Mouse (Mus musculus) embryo, embryonic 10.5 days (tissue): ENCODE measurements at regions not wholly inside any gene's neighbourhood (a gene's known extent, or its start where the extent isn't known, plus 50 kb on each side); places are given as distances from the start of the nearest gene placed in this dataset.
"Not testable (repeated sequence)": the region's sequence is repeated elsewhere in the genome, so short reads cannot be mapped to it uniquely, and the experiment has no call there.

Source experiments
- DNase-seq: peaks from one replicate; pipeline ENCODE4 v3.0.0-alpha.2; 2015; ENCODE audit warnings: low spot score

- DNase-seq = no peak
Observed at GRCm38 (mm10) chr12:48387724-48388123, 994.7 kb upstream of the Foxg1 start.

GRCm38 (mm10) chr12:48388192-48388812 is 994.2 kb upstream of the Foxg1 start:
- no peak for DNase-seq

DNA sequence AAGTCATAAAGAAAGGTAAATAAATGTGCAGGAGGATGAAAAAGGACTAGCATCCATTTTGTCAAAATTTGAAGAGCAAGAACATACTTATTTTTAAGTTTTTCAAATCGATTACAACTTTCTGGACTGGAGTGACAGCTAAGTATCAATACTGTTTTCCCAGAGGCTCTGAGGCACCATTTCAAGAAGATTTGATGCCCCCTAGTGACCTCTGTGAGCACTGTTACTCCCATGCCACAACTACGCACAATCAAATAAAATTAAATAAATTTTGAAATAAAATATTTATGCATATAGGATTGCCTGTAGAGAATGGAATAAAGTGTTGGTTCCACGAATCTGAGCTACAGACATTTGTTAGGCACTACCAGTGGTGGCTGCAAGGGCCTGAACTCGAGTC is 991.5 kb upstream of the Foxg1 start:
- peak; percentile 31 for DNase-seq

DNA sequence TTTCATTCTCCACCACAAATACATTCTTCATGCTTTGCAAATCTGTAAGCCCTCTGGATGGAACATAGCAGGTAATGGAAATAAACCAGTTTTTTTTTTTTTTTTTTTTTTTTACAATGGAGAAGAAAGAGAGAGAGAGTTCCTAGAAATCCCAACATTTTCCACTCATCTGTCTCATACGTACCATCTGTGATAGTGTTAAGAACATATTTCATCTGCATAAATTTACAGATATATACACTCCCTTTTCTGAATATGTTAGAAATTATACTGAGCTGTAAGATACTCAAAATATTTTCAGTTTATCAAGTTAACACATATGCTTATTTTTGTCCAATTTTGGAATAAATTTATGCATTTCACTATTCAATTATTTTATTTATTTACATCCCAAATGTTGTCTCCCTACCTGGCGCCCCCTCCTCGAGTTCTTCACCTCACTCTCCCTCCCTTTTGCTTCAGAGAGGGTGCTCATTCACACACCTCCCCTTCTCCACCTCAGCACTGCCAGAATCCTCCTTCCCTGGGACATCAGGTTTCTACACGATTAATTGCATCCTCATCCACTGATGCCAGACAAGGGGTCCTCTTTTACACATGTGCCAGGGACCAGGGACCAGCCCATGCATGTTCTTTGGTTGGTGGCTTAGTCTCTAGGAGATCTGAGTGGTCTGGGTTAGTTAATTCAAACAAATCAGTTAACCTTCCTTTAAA is 943.0 kb upstream of the Foxg1 start:
- DNase-seq = no peak

DNA sequence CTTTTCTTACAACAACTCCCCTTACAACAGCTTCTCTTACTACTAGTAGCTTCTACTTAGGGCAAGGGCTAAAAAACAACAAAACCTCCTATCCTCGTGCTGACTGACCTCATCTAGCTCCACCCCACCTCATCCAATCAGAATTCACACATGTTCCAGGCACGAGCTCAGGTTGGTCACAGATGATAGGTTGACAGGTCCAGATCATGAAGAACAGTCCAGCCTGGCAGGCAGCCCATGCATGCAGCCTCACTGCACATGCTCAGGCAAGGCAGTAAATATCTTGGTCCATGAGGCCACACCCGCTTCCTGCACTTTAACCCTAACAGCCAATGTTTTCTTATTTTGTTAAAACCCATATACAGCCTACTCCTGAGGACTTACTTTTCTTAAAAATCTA is 933.7 kb upstream of the Foxg1 start:
- not testable (repeated sequence) for DNase-seq

DNA sequence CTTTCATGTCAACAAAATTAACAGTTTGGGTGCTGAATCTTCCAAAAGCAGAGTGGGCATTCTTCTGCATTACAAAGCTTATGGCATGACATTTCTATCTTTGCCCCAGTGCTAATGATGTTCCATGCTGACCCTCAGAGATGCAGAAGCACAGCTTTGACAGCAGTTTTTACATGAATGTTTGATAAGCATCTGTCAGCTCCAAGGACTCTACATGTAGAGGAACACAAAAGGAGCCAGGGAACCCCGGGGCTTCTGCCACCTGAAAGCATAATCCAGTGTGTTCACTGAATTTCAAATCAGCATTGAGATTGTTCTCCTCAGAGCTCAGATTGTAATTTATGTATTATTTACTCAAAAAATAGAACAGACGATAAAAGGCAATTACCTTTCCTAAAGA is 920.1 kb upstream of the Foxg1 start:
- no peak for DNase-seq

- DNase-seq = no peak
Observed at GRCm38 (mm10) chr12:48500735-48501134, 881.7 kb upstream of the Foxg1 start.

GRCm38 (mm10) chr12:48511594-48511993 is 870.9 kb upstream of the Foxg1 start:
- DNase-seq = no peak

GRCm38 (mm10) chr12:48512259-48512658 is 870.2 kb upstream of the Foxg1 start:
- DNase-seq = no peak

- DNase-seq = no peak
Observed at GRCm38 (mm10) chr12:48521996-48522395, 860.5 kb upstream of the Foxg1 start.

- not testable (repeated sequence) for DNase-seq
Observed at GRCm38 (mm10) chr12:48559690-48560089, 822.8 kb upstream of the Foxg1 start.

GRCm38 (mm10) chr12:48604401-48605197 is 777.9 kb upstream of the Foxg1 start:
- no peak for DNase-seq

DNA sequence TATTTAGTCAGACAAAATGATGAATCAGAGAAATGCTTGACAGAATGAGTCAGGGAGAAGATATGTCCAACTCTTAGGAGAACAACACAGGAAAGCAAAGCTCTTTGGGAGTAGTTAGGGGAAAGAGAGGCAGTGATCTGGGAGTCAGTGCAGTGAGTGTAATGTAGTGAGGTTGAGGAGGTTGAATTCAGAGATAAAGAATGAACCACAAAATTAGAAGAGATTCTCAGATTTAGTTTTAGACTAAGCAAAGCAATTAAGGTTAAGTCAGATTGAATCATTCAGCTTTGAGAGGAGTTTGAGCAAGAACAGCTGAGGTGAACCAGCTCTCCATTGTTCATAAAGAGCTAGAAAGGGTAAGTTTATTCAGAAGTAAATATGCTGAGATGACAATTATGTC is 777.0 kb upstream of the Foxg1 start:
- no peak for DNase-seq

- no peak for DNase-seq
Observed at GRCm38 (mm10) chr12:48609391-48609790, 773.1 kb upstream of the Foxg1 start.

DNA sequence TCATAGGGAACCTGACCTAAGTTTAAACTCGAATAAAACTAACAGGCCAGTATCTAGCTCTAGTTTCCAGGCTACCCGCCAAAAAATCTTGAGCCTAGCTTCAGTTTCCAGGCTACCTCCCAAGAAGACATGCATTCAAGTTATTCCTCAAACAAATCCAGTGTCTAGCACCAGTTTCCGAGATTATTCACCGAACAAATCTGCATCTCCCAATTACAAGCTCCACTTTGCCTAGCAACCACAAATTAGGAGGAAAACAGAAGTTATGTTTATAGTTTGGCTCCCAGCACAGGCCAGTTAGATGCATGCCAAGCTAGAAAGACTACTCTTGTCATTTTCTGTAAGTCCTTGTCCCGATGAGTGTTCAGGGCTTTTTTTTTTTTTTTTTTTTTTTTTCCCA is 770.4 kb upstream of the Foxg1 start:
- no peak for DNase-seq

DNA sequence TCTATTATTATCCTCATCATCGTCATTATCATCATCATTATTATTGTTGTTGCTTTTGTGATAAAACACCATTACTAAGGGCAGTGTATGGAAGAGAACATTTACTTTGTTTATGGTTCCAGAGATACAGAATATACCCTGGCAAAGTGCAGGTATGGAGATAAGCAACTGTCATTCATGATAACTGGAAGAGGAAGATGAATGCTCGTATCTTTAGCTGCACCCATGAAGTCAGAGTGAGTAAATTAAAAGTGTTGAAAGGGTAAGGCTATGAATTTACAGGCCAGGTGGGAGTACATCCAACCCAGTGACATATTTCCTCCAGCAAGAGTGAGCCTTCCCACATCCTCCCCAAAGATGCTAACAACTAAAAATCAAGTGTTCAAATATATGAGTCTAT is 766.1 kb upstream of the Foxg1 start:
- DNase-seq = no peak

- DNase-seq = no peak
Observed at GRCm38 (mm10) chr12:48633559-48633958, 748.9 kb upstream of the Foxg1 start.

DNA sequence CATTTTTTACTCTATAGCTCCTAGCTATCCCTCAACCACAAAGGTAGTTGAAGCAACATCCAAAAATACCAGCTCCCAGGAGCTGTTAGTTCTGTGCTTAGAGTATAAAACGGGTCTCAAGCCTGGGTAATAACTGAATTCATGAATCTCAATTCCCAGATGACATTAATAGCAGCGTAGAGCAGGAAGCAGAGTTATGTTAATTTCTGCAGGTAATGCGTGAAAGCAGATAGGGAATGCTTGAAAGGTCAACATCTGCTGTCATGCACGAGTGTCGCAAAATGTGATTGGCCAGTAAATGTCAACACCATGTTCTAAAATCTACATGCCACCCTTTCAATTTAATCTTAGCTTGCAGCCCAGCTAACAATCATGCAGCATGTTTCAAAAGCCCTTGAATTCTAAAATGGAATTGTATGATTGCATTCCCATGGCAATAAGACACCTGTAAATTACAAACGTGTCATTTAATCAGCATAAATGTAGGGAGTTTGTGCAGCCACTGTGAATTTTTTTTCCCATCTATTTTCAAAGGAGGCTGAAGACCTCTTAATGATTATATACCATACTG is 747.7 kb upstream of the Foxg1 start:
- DNase-seq = no peak

- no peak for DNase-seq
Observed at GRCm38 (mm10) chr12:48641974-48642373, 740.5 kb upstream of the Foxg1 start.

GRCm38 (mm10) chr12:48645135-48645534 is 737.3 kb upstream of the Foxg1 start:
- no peak for DNase-seq

GRCm38 (mm10) chr12:48645910-48646309 is 736.5 kb upstream of the Foxg1 start:
- DNase-seq = no peak

GRCm38 (mm10) chr12:48675176-48675575 is 707.3 kb upstream of the Foxg1 start:
- DNase-seq = no peak

DNA sequence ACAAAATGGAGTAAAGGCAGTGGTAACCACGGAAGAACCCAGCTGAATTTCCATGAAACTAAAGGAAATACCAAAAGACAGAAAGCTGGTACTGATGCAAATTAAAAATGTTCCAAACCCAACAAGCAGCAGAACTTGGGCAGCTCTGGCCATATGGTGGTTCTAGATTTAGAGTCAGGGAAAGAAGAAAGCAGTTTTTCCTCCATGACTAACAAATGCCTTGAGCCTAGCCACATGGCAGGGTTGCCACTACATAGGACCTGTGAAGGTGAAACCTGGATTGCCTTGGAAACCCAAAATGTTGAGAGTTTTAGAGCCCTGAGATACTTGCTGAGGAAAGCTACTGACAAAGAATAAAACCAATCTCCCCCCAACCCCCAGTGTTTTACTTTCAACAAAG is 701.5 kb upstream of the Foxg1 start:
- DNase-seq = no peak
